Mouse (Mus musculus) macrophage (primary cell): ENCODE results near the gene Crocc2. TPM values are rescaled to one million over a fixed set of nuclear protein-coding genes. Genes with fewer than 3 reads are reported as not detected.

Experiments
- H3K27ac ChIP-seq: fragments of 350-480 bp; formaldehyde crosslinking; 2 replicates; pipeline ENCODE4 v1.9.0; 2021
- H3K36me3 ChIP-seq: fragments of 350-480 bp; formaldehyde crosslinking; 2 replicates; pipeline ENCODE4 v1.9.0; 2021; ENCODE audit errors: inconsistent target
- H3K4me3 ChIP-seq: fragments of 350-480 bp; formaldehyde crosslinking; 2 replicates; pipeline ENCODE4 v1.9.0; 2021; ENCODE audit errors: inconsistent target
- H3K79me2 ChIP-seq: fragments of 350-480 bp; formaldehyde crosslinking; 2 replicates; pipeline ENCODE4 v1.9.0; 2021; ENCODE audit errors: inconsistent target
- WGBS: methylation state at CpG from one replicate; pipeline ENCODE4 v1.1.7; 2026; ENCODE audit warnings: inconsistent platforms; ENCODE audit not compliant: missing documents; 5-methylcytosine and 5-hydroxymethylcytosine counted together
- polyA plus RNA-seq: library from polyadenylated mRNA; stranded (reverse); fragments of 250-400 nt; gene quantifications from 3 replicates; pipeline ENCODE4 v1.2.4, GENCODE M21; 2018; ENCODE audit warnings: inconsistent platforms
- total RNA-seq, 78 experiments: library from RNA; depleted of rRNA; stranded (reverse); fragments of 250-400 nt; gene quantifications; 1 replicate in 9 of 78; 2 replicates in 24 of 78; 3 replicates in 43 of 78; 4 replicates in 2 of 78; pipeline ENCODE4 v1.2.4; 2018; ENCODE audit warnings: inconsistent platforms in 56 of 78

Gene Crocc2
- total RNA-seq (2018; cell fraction: chromatin; rRNA removed): not detected
- total RNA-seq (2018; cell fraction: cytosol; rRNA removed): not detected
- total RNA-seq (2018; cell fraction: nucleus; rRNA removed): not detected
- polyA plus RNA-seq: not detected in 3 replicates

DNA sequence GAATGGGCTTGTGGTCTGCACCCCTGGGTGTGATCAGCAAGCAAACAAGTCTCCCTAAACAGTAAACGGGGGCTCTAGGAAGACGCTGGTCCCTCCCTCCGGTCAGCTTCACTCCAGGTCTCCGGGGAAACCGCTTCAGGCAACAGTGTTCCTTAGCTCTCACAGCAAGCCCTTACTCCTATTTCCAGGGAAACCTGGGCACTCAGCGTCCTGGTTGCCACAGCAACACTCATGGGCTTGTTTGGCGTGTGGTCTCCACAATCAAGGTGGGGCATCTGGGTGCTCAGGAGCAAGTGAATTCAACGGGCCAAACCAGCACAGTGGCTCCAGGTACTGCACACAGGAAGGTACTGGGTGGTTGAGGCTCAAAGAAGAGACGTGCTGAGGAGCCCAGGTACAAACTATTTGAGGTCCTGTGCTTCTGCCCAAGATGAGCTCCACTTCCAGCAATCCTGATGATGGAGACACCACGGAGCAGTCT is at the start of gene Crocc2:
Gene Crocc2, plus strand, starts transcription at position 431 of the 481 bp plus-strand sequence.
- no peak within 1 kb of the TSS for H3K4me3 ChIP-seq
- 76% methylated on average over 10 of the region's 10 CpGs for WGBS
- H3K79me2 ChIP-seq: no peaks in the 10 kb centered on the region
- H3K36me3 ChIP-seq: no peaks in the 10 kb centered on the region
- no peak within 1 kb of the TSS for H3K27ac ChIP-seq

DNA sequence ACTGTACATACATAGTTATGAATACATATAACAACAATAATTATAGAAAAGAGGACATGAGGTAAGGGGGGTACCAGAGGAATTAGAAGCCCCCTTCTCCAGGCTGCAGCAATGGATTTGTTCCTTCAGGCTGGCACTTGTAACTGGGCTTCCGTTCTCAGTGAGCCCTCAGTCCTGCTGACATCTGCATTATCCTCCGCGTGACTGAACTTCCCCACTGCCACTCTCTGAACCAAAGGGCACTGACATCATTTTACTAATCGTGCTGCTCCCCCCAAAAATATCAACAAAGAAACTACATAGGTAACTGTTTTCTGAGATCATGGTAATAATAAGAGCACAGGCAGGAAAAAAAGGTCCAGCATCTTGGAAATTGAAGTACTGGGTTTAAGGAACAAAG is 49.7 kb upstream of the Crocc2 start:
- Histone ChIP-seq H3K79me2 (no peaks in the 10 kb centered on the region), H3K4me3 (no peak overlapping the region), H3K27ac (peak overlapping the region; percentile 57), H3K36me3 (no peaks in the 10 kb centered on the region)
- WGBS: 13% methylated on average over 4 of the region's 4 CpGs

- Histone ChIP-seq H3K4me3 (no peak overlapping the region), H3K27ac (no peak overlapping the region), H3K36me3 (no peaks in the 10 kb centered on the region), H3K79me2 (no peaks in the 10 kb centered on the region)
- WGBS: 86% methylated on average over 11 of the region's 11 CpGs
Measured at GRCm38 (mm10) chr1:93123179-93123854, 45.2 kb upstream of the Crocc2 start.

DNA sequence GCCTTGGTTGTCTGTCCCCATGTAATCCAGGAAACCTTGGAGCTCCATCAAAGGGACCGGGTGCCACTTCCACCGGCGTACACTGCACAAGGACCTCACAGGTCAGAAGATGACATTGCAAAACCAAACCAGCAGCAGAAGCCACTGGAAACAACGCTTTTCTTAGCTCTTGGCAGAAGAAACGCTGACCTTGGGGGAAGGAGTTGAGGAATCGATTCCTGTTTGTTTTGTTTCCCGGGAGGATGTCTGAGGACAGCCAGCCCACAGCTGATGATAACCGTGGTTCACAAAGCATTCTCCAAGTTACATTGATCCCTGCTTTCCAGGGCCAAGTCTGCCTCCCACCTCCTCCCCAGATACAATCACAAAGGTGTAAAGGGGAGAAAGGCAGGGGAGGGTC is 44.5 kb upstream of the Crocc2 start:
- Histone ChIP-seq H3K27ac (no peak overlapping the region), H3K4me3 (no peak overlapping the region), H3K79me2 (no peaks in the 10 kb centered on the region), H3K36me3 (no peaks in the 10 kb centered on the region)
- 25% methylated on average over 8 of the region's 8 CpGs for WGBS

GRCm38 (mm10) chr1:93125256-93125655 is 43.3 kb upstream of the Crocc2 start:
- no peaks in the 10 kb centered on the region for H3K79me2 ChIP-seq
- no peaks in the 10 kb centered on the region for H3K36me3 ChIP-seq
- WGBS: 6% methylated on average over 5 of the region's 5 CpGs
- H3K4me3 ChIP-seq: no peak overlapping the region
- 0 out of 2 replicates have a peak overlapping the region, but pooled peaks have one; percentile 2 for H3K27ac ChIP-seq

DNA sequence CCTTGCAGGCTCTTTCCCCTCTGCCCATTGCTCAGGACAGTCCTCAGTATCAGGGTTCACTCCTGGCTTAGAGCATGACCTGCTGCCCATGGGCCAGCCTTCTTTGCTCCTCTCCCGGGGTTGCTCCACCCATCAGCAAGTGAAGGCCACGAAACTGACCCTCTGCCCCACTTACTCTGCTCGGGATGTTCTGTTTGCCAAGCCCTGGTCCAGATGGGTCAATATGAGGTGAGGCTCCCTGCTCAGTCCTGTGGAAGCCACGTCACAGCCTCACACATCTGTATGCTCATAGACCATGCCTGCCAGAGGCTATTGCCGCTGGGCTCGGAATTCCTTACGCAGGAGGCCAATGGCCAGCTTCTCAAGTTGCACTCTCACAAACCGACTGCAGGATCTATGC is 40.3 kb upstream of the Crocc2 start:
- H3K36me3 ChIP-seq: no peaks in the 10 kb centered on the region
- no peak overlapping the region for H3K4me3 ChIP-seq
- WGBS: 89% methylated on average over 8 of the region's 8 CpGs
- H3K27ac ChIP-seq: no peak overlapping the region
- no peaks in the 10 kb centered on the region for H3K79me2 ChIP-seq

- H3K36me3 ChIP-seq: no peaks in the 10 kb centered on the region
- no peaks in the 10 kb centered on the region for H3K79me2 ChIP-seq
- no peak overlapping the region for H3K4me3 ChIP-seq
- H3K27ac ChIP-seq: no peak overlapping the region
- 58% methylated on average over 6 of the region's 6 CpGs for WGBS
Measured at GRCm38 (mm10) chr1:93128710-93129349, 39.7 kb upstream of the Crocc2 start.

DNA sequence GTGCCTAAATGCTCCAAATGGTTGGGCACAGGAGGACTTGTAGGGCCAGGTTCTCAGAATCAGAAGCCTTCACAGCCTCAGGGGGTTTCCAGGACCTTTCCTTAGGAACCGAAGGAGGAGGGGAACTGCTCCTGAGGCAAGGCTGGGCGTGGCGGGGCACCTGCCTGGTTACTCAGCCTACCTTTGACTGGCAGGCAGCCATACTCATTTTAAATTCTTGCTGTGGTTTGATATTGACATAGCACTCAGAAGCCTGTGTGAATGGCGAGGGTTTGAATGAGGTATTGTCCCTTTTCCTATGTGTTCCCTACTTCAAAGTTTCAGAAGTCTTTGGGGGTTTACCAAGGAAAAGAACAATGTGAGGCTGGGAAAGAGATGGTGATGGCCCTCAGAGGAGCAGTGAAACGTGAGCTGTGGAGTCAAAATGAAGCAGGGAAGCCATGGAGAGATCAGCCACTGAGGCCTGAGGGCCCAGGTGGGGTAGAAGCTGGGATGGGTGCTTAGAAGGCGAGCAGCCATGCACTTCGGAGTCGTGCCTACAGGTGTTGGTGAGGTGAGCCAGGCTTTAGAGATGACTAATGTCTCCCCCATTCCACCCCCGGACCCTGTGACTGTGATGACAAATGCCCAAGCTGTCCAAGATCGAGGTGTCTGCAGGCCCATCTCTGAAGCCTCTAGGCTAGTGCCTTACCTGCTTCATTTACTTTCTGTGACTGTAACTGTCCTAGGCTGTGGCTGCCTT is 38.1 kb upstream of the Crocc2 start:
- WGBS: 85% methylated on average over 10 of the region's 10 CpGs
- no peaks in the 10 kb centered on the region for H3K79me2 ChIP-seq

GRCm38 (mm10) chr1:93132676-93133075 is 35.8 kb upstream of the Crocc2 start:
- no peak overlapping the region for H3K4me3 ChIP-seq
- H3K36me3 ChIP-seq: no peaks in the 10 kb centered on the region
- WGBS: 72% methylated on average over 8 of the region's 8 CpGs
- H3K79me2 ChIP-seq: no peaks in the 10 kb centered on the region
- no peak overlapping the region for H3K27ac ChIP-seq

More for the DNA sequence above, 38.1 kb upstream of the Crocc2 start:
- Histone ChIP-seq H3K4me3 (no peak overlapping the region), H3K27ac (no peak overlapping the region), H3K36me3 (no peaks in the 10 kb centered on the region)

- 93% methylated on average over 12 of the region's 12 CpGs for WGBS
- Histone ChIP-seq H3K4me3 (no peak within 1 kb of the TSS), H3K36me3 (no peaks in the 10 kb centered on the region), H3K27ac (no peak within 1 kb of the TSS), H3K79me2 (no peaks in the 10 kb centered on the region)
Measured at GRCm38 (mm10) chr1:93135036-93135526, 33.4 kb upstream of the Crocc2 start, which contains the start of gene Agxt. Agxt (plus strand) TSS chr1:93135240.

DNA sequence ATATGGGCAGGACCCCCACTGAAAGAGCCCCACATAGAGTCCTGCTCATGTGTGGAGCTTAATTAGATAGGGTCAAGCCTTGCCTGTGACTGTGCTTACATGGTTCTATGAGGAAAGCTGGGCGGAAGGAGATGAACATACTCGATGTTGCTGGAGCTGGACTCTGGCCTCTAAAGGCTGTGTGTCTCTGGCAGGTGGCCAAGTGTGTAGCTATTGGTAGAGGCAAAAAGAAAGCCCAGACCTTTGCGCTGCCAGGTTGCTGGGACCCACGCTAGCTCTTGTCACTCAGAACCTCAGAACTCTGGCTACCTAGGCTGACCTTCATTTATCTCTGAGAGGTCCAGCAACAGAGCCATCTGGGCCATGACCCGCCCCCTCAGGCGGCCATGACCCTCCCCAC is 30.0 kb upstream of the Crocc2 start:
- H3K79me2 ChIP-seq: no peaks in the 10 kb centered on the region
- H3K27ac ChIP-seq: no peak overlapping the region
- no peak overlapping the region for H3K4me3 ChIP-seq
- H3K36me3 ChIP-seq: no peaks in the 10 kb centered on the region
- whole genome bisulfite sequencing: 78% methylated on average over 6 of the region's 6 CpGs

DNA sequence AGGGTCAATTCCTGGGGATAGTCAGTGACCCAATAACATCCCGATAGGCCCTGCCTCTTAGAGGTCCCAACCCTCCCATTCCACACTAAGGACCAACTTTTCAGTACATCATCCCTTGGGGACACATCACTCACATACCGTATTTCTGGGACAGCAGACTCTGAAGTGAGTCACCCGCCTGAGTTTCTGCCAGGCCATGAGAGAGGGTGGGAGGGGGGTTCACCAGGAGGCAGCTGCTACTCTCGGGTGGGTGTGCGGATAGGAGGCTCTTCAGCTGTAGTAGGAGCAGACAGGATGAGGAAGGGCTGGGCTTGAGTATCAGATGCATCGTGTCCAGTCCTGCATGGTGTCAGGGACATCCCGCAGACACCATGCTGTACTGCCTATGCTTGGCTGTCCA is 28.8 kb upstream of the Crocc2 start:
- no peaks in the 10 kb centered on the region for H3K36me3 ChIP-seq
- WGBS: 89% methylated on average over 7 of the region's 7 CpGs
- no peaks in the 10 kb centered on the region for H3K79me2 ChIP-seq
- no peak overlapping the region for H3K4me3 ChIP-seq
- no peak overlapping the region for H3K27ac ChIP-seq

DNA sequence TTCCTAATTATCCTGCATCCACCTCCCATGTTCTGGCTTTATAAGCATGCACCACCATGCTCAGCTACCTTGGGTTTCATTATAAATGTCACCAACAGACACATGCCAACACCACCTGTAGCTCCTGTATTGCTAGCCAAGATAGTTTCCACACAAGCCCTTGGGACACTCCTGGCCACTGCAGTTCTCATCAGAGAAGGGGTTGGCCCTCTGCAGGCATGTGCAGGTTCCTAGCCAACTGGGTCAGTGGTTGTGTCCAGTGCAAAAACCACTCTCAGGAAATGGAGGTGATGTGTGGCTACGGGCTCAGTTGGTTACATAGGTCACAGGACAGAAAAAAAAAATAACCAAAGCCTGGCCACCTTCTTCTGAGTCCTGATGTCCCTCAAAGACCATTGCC is 25.7 kb upstream of the Crocc2 start:
- H3K36me3 ChIP-seq: no peaks in the 10 kb centered on the region
- 60% methylated on average over 1 of the region's 1 CpGs for WGBS
- no peak overlapping the region for H3K27ac ChIP-seq
- H3K4me3 ChIP-seq: no peak overlapping the region
- H3K79me2 ChIP-seq: no peaks in the 10 kb centered on the region

- no peaks in the 10 kb centered on the region for H3K36me3 ChIP-seq
- 70% methylated on average over 9 of the region's 9 CpGs for WGBS
Measured at GRCm38 (mm10) chr1:93144176-93144575, 24.3 kb upstream of the Crocc2 start.

More at GRCm38 (mm10) chr1:93144176-93144575, 24.3 kb upstream of the Crocc2 start:
- no peak overlapping the region for H3K27ac ChIP-seq
- H3K79me2 ChIP-seq: no peaks in the 10 kb centered on the region
- H3K4me3 ChIP-seq: no peak overlapping the region
